Mouse (Mus musculus) lung, postnatal 10 days (tissue): ENCODE results near the gene Zfp40.

Experiments
- DNase-seq: peaks from one replicate; pipeline ENCODE4 v3.0.0; 2021

Zfp40 gene

GRCm38 (mm10) chr17:23192453-23193379, at the start of gene Zfp40:
TSS of gene Zfp40 (minus strand) at chr17:23193252.
- peak; percentile 96 for DNase-seq

GRCm38 (mm10) chr17:23218320-23218719, 25.3 kb upstream of the Zfp40 start:
- no peak for DNase-seq

- DNase-seq = peak; percentile 21
Measured at GRCm38 (mm10) chr17:23199856-23200255, 6.8 kb upstream of the Zfp40 start.

- DNase-seq = peak; percentile 54
Measured at GRCm38 (mm10) chr17:23193441-23193840, 389 bp upstream of the Zfp40 start.

- peak; percentile 64 for DNase-seq
Measured at GRCm38 (mm10) chr17:23187680-23188079, 5.4 kb downstream of the Zfp40 start.
